Mouse (Mus musculus): ENCODE measurements around the gene Gm40460.
"Not testable (repeated sequence)": the region's sequence is repeated elsewhere in the genome, so short reads cannot be mapped to it uniquely, and the experiment has no call there.

The Gm40460 gene

DNA sequence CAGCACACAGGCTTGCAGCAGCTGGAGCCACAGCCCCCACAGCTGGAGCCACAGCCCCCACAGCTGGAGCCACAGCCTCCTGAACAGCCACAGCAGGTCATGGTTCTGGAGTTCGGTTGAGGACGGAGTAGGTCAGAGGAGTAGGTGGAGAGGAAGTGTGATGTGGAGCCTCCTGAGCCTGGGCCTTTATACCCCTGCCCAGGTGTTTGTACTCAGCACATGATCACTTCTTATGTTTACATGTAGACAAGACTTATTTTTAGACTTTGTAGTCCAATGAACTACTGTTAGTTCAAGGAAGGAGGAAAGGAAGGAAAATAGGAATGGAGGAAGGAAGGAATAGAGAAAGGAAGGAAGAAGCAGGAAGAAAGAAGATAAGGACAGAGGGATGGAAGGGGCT, at the start of gene Gm40460:
Gm40460 (minus strand) TSS at position 101 of the 400 bp plus-strand sequence.
- no peak for DNase-seq (ENCODE audit: low spot score in 2 of 2)

DNA sequence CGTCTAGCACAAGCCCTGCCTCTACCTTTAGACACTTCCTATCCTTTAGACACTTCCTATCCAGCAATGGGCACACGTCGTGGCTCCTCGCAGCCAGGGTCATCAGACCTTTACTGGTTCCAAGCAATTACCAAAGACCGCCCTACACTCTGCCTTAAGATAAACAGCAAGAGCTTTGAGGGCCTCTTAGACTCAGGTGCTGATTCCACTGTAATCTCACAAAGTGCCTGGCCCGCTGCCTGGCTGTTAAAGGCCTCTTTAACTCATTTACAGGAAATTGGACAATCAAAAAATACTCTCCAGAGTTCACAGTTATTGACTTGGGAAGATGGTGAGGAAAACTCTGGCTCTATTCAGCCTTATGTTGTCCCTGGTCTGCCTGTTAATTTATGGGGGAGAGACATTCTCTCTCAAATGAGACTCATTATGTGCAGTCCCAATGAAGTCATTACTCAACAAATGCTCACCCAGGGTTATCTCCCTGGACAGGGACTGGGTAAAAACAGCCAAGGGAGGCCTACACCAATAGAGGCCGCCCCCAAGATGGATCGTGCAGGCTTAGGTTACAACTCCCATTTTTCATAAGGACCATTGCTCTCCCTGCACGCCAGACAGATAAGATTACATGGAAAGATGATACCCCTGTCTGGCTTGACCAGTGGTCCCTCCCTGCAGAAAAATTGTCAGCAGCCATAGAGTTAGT, 45.2 kb upstream of the Gm40460 start:
- not testable (repeated sequence) for DNase-seq (ENCODE audit: low spot score in 2 of 2)

DNA sequence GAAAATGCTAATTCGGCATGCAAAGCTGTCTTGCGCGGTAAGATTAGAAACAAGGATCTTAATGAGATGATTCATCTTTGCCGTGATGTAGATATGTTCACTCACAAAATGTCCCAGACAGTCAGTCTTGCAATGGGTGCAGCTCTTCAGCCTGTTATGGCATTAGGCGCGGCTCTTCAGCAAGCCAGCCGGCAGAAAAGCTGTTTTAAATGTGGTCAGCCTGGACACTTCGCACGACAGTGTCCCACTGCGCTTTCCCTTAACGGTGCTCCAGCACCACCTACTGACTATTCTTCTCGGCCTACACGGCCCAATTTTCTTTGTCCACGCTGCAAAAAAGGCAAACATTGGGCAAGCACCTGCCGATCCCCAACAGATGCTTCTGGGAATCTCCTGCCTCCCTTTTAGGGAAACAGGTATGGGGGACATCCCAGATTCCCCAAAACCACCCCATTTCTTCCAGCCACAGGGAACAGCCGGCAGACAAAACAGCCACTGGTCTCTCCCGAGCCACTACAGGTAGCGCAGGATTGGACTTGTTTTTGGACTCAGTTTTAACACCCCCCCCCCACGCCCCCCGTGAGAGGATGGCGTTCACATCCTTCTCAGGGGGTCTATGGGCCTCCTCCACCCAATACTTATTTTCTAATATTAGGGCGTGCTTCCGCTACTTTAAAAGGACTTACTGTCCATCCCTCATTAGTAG, 44.4 kb upstream of the Gm40460 start:
- peak; percentile 6 to 24 for DNase-seq (ENCODE audit: low spot score in 2 of 2)

DNA sequence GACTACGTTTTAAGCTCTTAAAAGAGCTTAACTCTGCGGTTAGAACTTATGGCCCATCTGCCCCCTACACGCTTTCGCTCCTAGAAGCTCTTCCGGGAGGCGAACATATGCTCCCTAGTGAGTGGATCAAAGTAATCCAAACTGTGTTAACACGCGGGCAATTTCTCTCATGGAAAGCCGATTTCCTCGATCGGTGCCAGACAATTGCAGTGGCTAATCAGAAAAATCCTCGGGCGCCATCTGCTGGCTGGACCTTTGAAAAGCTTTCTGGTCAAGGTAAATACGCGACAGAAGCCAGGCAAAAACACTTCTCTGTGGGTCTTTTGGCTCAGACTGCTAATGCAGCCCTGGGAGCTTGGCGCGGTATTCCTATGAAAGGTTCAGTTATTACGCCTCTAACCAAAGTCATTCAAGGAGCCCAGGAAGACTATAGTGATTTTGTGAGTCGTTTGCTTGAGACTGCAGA, 43.8 kb upstream of the Gm40460 start:
- peak; percentile 91 to 93 for DNase-seq (ENCODE audit: low spot score in 2 of 2)

DNA sequence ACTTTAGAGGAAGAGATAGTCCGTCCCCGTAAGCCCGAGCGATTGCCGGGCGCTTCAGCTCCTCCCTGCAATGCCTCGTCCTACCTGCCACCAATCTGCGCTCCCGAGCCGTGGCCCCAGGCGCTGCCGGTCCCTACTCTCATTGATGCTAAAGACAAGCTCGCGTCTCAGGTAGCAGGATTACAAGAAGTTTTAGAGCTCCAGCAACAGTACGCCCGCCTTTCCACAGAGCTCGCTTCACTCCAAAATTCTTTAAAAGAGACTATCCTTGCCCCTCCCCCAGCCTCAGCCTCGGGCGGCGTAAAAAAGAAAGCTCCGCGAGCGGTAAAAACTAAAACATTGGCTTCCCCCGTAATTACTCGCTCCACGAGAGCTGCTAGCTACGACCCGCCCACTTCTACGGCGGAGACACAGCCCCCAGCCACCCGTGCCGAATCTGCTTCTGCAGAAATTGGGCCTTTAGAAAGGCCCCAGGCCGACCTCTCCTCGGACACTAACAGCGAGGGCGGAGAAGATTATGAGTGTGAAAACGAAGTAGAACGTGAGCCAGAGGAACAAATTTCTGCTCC, 43.2 kb upstream of the Gm40460 start:
- peak; percentile 23 to 35 for DNase-seq (ENCODE audit: low spot score in 2 of 2)

DNA sequence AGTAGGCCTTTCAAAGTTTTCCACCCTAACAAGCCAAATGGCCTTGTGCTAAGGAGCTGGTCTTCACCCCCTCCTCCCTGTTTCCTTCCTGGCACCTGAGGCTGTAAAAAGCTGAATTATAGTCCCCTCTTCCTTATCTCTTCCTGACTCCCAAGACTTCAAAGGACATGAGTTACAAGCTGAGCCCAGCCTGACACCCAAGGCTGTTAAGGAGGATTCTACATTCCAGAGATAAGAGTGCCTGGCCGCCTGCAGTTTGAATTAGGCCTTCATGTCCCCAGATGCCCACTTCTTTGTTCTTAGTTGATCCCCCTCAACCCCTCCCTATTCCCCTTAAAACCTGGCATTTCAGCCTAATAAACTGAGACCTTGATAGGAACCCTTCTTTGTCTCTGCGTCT, 42.0 kb upstream of the Gm40460 start:
- DNase-seq (ENCODE audit: low spot score in 2 of 2): not testable (repeated sequence)

DNA sequence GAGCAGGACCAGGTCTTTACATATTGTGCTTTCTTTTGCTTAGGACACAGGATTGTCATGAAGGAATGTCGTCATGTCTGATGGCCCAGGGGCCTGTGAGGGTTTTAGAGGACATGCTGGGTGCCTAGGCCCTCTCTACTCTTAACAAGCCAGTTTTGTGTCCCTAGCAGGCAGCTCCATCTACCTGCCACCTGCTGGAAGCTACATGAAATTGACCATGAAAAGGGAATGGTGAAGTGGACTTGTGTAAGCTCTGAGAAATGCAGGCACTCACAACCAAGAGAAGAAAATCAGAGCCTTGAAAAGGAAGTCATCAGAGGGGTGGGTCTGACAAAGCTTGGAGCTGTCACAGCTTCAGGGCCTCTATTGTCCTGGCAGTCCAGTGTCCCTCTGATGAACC, 38.4 kb upstream of the Gm40460 start:
- not testable (repeated sequence) for DNase-seq (ENCODE audit: low spot score in 2 of 2)

DNA sequence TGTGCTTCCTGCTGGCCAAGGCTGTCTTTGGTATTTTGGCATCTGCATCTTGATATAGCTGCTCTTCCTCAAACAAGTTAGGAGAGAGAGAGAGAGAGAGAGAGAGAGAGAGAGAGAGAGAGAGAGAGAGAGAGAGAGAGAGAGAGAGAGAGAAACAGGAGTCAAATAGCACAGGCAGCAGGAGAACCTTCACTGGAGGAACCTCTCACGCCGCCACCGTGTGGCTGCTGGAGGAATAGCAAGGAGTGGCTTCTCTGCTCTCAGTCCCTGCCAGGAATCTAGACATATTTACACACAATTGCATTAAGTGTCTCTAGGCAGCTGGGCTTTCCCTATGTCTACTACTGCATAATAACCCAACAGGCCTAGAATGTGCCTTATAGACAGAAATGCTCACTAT, 37.3 kb upstream of the Gm40460 start:
- DNase-seq (ENCODE audit: low spot score in 2 of 2): peak; percentile 49 to 63

DNA sequence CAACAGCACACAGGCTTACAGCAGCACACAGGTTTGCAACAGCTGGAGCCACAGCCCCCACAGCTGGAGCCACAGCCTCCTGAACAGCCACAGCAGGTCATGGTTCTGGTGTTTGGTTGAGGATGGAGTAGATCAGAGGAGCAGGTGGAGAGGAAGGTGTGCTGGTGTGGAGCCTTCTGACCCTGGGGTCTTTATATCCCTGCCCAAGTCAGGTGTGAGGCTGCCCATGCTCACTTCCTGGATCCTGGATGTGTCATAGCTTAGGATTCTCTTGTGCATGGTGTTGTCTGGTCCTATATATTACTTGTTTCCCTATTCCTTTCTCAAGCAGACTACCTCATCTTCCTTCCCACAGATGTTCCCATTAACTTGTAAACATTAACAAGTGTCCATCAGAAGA, 33.4 kb upstream of the Gm40460 start, which contains the start of gene Gm4559:
Gm4559 (minus strand) TSS at position 101 of the 400 bp plus-strand sequence.
- DNase-seq (ENCODE audit: low spot score in 2 of 2): not testable (repeated sequence)

DNA sequence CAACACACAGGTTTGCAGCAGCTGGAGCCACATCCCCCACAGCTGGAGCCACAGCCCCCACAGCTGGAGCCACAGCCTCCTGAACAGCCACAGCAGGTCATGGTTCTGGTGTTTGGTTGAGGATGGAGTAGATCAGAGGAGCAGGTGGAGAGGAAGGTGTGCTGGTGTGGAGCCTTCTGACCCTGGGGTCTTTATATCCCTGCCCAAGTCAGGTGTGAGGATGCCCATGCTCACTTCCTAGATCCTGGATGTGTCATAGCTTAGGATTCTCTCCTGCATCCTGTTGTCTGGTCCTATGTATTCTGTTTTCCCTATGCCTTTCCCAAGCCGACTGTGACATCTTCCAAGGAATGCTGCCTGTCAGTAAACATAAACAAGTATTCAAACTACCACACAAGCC, 17.4 kb upstream of the Gm40460 start, which contains the start of gene Gm2431:
Gm2431 (minus strand) TSS at position 101 of the 400 bp plus-strand sequence.
- not testable (repeated sequence) for DNase-seq (ENCODE audit: low spot score in 2 of 2)

DNA sequence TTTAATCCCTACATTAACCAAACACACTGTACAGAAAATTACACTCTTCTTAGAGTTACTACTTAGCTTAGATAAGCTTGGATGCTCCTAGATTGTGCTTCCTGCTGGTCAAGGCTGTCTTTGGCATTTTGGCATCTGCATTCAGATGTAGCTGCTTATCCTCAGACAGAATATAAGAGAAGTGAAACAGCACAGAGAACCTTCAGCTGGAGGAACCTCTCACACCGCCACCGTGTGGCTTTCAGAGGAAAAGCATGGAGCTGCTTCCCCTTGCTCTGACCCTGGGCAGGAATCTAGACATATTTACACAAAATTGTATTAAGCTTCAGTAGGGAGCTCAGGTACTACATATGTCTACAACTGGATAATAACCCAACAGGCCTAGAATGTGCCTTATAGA, 14.6 kb upstream of the Gm40460 start:
- DNase-seq (ENCODE audit: low spot score in 2 of 2): peak; percentile 27 to 41

DNA sequence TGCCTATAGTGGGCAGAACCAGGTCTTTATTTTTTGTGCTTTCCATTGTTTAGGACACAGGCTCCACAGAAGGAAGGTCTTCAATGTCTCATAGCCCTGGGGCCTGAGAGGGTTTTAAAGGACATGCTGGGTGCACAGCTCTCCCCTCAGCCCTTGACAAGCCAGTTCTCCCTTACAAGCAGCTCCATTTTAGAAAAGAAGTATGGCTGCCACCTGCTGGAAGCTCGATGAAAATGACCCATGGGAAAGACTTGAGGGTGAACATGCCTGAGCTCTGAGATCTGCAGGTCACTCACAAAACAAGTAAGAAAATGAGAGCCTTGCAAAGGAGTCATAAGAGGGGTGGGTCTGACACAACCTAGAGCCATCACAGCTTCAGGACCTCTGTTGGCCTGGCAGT, 8.9 kb upstream of the Gm40460 start:
- DNase-seq (ENCODE audit: low spot score in 2 of 2): peak; percentile 26 to 33

DNA sequence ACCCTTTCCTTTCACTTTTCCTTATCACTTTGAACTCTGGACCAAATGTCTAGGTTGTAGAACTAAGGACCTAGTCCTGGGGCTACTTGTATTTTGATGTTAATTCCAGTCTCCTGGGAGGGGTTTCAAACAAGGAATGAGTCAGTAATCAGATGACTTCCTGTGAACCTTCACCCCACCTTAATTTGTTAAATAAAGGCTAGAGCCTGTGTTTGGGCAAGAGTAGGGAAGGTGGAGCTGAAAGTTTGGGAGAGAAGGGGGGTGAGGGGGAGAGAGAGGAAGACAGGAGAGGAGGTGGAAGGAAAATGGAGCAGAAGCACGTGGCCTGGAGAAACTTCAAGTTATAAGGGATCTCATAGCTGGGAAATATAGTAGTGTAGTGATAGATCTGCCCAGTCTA, 9.3 kb downstream of the Gm40460 start:
- no peak for DNase-seq (ENCODE audit: low spot score in 2 of 2)

DNA sequence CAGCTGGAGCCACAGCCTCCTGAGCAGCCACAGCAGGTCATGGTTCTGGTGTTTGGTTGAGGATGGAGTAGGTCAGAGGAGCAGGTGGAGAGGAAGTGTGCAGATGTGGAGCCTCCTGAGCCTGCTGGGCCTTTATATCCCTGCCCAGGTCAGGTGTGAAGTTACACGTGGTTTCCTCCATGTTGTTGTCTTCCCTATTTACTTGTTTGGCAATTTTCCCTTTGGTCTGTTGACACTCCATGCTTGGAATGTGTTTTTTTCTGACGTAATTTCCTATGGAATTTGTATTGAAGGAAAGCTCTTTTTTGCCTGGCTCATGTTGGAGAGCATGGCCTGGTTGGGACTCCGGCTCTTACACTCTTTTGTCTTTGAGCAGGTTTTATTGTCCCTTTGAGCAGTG, 11.0 kb downstream of the Gm40460 start, which contains the start of gene Krtap5-5:
Krtap5-5 (minus strand) TSS at position 101 of the 400 bp plus-strand sequence.
- DNase-seq (ENCODE audit: low spot score in 2 of 2): not testable (repeated sequence)

DNA sequence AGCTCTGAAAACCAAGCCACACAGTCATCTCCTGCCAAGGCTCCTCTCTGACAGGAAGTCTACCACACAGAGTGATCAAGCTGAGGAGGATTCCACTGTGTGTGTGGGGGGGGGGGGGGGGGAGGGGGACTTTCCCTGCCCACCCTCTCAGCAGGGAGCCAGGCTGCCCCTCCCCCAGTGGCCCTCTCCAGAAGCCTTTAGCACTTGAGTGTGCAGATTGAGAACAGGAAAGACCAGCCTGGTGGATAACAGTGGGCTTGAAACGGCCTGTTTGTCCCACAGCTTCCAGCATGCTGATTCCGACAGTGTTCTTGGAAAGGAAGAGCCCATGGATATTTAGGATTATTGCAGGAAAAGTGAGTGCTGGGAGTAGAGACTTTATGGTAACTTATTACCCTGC, 16.4 kb downstream of the Gm40460 start:
- DNase-seq (ENCODE audit: low spot score in 2 of 2): no peak

DNA sequence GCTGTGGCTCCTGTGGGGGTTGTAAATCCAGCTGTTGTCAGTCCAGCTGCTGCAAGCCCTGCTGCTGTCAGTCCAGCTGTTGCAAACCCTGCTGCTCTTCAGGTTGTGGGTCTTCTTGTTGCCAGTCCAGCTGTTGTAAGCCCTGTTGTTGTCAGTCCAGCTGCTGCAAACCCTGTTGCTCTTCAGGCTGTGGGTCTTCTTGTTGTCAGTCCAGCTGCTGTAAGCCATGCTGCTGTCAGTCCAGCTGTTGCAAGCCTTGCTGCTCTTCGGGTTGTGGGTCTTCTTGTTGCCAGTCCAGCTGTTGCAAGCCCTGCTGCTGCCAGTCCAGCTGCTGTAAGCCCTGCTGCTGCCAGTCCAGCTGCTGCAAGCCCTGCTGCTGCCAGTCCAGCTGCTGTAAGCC, 28.7 kb downstream of the Gm40460 start:
- not testable (repeated sequence) for DNase-seq (ENCODE audit: low spot score in 2 of 2)

DNA sequence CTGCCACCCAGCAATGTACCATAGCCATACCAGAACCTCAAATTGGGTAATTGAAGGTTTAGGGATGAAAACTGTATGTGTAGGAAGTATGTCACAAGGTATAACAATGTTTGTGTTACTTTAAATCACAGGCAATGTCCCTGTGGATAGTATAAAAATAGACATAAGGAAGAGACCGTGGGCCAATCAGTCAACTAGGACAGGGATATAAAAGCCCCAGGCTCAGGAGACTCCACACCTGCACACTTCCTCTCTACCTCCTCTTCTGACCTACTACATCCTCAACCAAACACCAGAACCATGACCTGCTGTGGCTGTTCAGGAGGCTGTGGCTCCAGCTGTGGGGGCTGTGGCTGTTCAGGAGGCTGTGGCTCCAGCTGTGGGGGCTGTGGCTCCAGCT, 29.3 kb downstream of the Gm40460 start, which contains the start of gene Gm7579:
Gm7579 (plus strand) TSS at position 301 of the 400 bp plus-strand sequence.
- no peak for DNase-seq (ENCODE audit: low spot score in 2 of 2)

DNA sequence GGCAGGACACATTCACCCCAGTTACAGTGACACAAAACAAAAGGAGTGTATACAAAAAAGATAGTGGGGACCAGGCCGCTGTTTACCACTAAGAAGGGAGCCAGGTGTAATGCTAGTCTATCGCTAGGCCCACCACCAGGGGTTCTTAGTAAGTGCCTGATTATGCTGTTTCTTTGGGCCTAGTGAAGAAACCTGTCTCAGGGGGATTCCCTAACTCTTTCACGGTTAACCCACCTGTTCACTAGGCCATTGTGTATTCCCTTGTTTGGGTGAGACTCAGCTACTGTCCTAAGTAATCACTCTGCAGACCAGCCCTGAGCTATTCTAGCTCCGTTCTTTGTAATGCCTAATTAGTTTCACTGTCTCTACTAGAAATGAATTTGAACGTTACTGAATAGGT, 34.0 kb downstream of the Gm40460 start:
- not testable (repeated sequence) for DNase-seq (ENCODE audit: low spot score in 2 of 2)

DNA sequence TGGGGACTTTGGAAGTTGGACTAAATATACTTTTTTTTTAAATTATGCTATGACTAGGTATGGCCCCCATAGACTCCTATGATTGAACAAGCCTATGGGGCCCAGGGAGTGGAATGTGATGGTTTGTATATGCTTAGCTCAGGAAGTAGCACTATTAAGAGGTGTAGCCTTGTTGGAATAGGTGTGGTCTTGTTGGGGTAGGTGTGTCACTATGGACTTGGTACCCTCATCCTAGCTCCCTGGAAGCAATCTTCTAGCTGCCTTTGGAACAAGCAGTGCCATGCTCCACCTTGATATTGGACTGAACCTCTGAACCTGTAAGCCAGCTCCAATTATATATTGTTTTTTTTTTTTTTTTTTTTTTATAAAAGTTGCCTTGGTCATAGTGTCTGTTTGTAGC, 35.4 kb downstream of the Gm40460 start:
- no peak for DNase-seq (ENCODE audit: low spot score in 2 of 2)

DNA sequence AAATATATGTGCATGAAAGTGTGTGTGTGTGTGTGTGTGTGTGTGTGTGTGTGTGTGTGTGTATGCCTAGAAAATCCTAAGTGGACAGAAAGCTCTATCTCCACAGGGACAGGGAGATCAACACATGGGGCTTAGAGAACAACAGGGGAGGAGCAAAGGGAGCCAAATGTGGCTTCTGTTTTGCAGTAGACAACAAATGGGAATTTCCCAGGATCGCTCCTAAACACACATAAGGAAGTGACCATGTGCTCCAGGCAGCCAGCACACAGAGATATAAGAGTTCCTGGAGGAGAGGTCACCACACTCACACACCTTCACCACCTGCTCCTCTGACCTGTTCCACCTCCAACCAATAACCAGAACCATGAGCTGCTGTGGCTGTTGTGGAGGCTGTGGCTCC, 39.8 kb downstream of the Gm40460 start, which contains the start of gene Krtap5-3:
Krtap5-3 (plus strand) TSS at position 301 of the 400 bp plus-strand sequence.
- no peak for DNase-seq (ENCODE audit: low spot score in 2 of 2)

DNA sequence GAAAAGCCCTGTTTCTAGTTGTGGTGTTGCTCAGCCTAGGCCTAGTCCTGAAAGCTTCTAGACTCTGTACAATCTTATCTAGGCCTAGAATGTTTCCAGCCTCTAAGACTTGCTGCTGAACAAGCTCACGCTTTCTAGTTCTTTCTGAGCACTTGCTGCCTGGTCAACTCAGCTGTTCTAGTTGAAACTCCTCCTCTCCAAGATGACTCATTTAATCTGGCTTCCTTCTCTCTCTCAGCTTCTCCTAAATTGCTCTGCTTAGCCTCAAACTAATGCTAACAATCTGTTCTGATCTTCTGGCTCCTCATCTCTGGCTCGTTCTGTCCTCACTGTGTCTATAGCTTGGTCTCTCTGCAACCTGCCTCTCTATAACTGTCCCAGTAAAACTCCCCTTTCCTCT, 42.1 kb downstream of the Gm40460 start:
- no peak for DNase-seq (ENCODE audit: low spot score in 2 of 2)
